Mouse (Mus musculus) heart, postnatal 4 days (tissue): Measurements from ENCODE around the gene Stx4a. TPM values are rescaled to one million over a fixed set of nuclear protein-coding genes. Genes with fewer than 3 reads are reported as not detected.
A peak's percentile ranks its signal among the peaks of the same experiment; 100 is the strongest.
"Not testable (repeated sequence)": the region's sequence is repeated elsewhere in the genome, so short reads cannot be mapped to it uniquely, and the experiment has no call there.

Experiments used
- DNase-seq: peaks from one replicate; pipeline ENCODE4 v3.0.0; 2021
- total RNA-seq, 2 experiments: library from RNA; stranded (reverse); gene quantifications; 2 replicates each; pipeline ENCODE4 v1.2.3; 2021

Gene Stx4a
- 10 to 100 TPM; 67.1 to 75.3 TPM for total RNA-seq

DNA sequence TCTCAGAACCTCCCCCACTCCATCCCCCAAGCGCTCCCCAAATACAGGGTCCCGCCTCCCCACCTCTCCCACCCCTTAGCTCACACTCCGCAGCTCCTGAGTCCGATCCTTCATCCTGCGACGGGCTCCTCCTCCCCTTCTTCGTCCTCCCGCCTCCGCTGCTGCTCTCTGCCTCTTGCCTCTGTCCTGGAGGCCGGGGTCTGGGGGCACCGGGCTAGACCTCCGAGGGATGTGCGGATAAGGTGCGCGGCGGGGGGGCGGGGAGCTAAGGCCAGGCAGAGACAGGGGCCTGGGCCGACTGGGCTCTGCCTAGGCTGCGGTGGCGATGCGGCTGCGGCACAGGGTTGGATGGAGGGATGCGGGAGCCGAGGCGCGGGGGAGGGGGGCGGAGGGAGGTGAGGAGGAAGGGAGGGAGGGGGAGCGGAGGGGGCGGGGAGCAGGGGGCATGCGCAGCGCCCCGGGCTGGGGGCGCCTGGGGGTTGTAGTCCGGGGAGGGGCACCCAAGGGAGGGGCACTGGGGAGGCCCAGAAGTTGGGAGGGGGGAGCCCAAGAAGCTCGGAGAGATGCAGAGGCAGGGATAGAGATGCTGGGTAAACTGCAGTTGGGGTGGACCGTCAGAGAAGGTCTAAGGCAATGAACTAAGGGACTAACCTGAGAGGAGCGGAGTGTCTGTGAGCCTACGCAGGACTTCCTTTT, at the start of gene Stx4a, which contains the start of gene Stx1b:
Gene Stx4a (plus strand): TSS at position 119 of the 696 bp plus-strand sequence.
Gene Stx1b (minus strand): TSS at position 374 of the 696 bp plus-strand sequence.
- peak; percentile 37 for DNase-seq

DNA sequence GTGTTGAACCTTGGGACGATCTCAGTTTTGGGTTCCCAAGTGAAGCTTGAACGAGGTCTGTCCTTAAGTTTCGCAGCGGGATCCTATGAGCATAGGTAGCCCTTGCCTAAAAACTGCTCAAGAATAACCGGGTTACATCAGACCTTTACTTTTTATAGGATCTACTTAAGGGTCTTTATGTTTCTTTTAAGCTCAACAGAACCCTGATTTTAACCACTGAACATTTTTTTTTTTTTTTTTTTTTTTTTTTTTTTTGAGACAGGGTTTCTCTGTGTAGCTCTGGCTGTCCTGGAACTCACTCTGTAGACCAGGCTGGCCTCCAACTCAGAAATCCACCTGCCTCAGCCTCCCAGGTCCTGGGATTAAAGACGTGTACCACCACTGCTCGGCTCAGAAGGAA, 48.3 kb upstream of the Stx4a start:
- DNase-seq: not testable (repeated sequence)

DNA sequence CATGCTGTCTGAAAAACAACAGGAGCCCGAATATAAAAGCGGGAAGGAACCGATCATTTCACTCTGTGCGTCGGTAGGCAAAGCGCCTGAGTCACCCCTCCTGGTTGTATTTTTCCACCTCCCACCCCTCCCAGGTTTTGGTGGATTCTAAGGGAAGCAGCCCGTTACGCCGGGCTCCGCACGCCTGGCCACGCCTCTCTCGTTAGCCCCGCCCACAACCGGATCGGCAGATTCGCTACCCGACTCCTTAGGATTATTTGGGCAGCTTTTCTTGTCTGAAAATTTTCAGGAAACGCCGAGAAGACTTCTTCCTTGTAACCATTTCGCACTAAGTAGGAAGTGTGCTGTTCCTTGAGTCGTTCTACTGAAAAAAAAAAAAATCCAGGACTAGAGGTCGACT, 47.7 kb upstream of the Stx4a start, which contains the start of gene Setd1a:
Gene Setd1a (plus strand): TSS at position 245 of the 400 bp plus-strand sequence.
- DNase-seq: peak; percentile 94

DNA sequence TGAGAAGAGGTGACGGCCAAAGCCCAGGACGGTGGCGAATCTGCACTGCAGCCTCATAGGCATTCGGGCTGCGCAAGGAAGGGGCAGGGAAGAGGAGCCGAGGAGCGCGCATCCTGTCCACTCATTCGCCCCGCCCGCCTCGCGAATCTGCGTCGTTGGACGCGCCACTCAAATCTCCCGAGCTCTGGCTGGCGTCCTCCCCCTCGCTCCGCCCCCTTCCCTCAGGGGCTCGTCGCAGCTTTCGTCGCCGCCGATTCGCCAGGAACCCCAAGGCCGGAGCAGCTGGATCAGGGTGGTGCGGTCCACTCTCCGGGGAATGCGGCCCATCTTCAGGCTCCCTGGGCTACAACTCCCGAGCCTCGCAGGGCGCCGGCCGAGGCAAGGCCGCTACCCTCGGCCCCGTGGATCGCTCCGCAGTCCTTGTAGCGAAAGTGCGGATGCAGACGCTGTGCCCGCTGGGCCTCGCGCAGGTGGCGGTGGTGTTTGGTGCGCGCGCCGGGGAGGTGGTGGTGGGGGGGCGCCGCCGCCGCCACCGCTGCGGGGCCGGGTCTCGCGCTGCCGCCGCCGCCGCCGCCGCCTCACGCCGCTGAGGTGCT, 47.1 kb upstream of the Stx4a start:
- peak; percentile 97 for DNase-seq

DNA sequence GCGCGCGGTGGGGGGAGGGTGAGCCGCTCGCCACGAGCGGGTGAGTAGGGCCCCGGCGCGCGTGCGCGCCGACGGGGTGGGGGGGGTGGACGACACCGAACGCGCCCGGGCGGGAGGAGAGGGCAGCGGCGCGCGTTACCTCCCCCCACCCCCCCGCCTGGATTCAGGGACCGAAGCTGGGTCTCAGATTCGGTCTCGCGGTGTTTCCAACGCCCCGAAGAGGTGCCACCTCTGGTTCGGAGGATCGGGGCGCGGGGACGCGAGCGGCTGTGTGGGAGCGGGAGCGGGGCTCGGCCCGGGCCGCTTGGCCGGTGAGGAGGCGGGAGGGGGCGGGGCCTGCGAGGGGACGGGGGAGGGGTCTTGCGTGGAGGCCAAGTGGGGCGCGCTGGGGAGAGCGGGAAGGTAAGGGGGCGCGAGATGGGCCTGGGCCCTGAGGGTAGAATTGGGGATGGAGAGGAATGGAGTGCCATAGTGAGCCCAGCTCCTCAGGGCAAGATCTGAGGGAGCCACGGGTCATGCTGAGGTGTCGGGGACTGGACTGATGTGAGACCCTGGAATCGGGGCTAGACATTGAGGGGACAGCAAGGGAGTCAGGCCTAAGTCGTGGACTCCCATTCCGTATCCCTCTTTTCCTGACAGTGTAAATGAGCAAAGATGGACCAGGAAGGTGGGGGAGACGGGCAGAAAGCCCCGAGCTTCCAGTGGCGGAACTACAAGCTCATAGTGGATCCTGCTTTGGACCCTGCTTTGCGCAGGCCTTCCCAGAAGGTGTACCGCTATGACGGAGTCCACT, 46.4 kb upstream of the Stx4a start:
- DNase-seq: peak; percentile 74

DNA sequence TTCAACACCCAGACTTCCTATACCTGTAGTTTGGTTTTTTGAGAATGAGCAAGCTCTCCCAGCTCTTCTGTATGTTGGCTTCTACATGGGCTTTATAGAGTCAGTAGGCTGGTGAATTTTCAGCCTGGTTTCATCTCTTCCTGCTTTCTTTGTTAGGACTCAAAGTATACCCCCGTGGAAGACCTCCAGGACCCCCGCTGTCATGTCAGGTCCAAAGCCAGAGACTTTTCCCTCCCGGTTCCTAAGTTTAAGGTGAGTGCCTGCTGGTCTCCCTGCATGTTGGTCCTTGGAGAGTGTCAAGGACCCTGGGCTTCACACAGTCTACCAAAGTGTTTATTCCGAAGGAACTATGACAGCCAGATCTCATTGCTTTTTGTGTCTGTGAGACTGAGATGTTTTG, 45.7 kb upstream of the Stx4a start:
- DNase-seq: no peak

DNA sequence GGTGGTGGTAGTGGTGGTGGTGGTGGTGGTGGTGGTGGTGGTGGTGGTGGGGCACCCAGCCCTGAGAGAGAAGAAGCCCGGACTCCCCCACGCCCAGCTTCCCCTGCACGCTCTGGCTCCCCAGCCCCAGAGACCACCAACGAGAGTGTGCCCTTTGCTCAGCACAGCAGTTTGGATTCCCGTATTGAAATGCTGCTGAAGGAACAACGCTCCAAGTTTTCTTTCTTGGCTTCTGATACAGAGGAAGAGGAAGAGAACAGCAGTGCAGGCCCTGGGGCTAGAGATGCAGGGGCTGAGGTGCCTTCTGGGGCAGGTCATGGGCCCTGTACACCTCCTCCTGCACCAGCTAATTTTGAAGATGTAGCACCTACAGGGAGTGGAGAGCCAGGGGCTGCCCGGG, 38.8 kb upstream of the Stx4a start, which contains the start of gene Gm49388:
Gene Gm49388 (plus strand): TSS at position 301 of the 400 bp plus-strand sequence.
- no peak for DNase-seq

DNA sequence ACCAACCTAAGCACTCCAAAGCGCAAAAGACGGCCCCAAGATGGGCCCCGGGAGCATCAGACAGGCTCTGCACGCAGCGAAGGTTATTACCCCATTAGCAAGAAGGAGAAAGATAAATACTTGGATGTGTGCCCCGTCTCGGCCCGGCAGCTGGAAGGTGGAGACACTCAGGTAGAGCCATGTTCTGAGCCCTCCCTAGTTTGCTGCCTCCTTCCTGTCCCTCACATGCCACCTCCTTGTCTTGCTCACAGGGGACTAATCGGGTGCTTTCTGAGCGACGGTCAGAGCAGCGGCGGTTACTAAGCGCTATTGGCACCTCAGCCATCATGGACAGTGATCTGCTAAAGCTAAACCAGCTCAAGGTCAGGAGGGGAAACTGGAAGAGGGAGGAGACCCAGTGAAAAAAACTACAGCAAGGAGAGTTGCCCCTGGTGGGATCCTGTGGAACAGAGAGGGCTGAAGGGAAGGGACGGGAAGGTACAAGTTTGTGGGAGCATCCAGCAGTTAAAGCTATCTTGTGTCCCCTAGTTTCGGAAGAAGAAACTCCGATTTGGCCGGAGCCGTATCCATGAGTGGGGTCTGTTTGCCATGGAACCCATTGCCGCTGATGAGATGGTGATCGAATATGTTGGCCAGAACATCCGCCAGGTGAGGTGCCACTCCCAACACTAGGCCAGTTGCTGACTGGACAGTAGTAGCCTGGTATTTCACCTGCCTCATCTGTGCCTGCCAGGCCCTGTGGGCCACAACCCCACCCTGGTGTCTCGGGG, 26.8 kb upstream of the Stx4a start:
- no peak for DNase-seq

DNA sequence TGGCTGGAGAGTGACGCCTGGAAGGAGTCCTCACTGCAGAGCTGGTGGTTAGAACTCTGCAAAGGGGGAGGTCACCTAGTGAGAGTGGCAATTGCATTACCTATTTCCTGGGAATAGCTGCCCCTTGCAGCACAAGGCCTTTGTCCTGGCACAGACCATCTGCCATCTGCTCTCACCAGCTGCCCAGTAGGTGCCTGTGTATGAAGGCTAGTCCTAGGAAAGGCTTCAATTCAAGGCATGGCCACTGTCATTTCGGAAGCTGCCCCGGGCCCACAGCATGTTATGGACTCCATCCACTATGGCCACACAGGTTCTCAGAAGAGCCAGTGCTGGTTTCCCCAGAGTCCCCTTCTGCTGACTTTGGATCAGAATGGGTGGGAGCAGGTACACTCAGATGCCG, 25.5 kb upstream of the Stx4a start:
- no peak for DNase-seq

DNA sequence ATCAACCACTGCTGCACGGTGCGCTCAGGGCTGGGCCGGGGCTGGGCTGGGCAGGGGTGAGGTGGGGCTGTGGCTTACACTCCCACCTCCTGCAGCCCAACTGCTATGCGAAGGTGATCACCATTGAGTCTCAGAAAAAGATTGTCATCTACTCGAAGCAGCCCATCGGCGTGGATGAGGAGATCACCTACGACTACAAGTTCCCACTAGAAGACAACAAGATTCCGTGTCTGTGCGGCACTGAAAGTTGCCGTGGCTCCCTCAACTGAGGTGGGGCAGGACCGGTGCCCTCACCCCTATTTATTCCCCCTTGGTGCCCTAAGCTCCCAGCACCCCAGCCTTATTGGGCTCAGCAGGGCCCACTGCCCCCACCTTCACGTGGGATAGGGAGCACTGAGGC, 24.9 kb upstream of the Stx4a start:
- DNase-seq: no peak

DNA sequence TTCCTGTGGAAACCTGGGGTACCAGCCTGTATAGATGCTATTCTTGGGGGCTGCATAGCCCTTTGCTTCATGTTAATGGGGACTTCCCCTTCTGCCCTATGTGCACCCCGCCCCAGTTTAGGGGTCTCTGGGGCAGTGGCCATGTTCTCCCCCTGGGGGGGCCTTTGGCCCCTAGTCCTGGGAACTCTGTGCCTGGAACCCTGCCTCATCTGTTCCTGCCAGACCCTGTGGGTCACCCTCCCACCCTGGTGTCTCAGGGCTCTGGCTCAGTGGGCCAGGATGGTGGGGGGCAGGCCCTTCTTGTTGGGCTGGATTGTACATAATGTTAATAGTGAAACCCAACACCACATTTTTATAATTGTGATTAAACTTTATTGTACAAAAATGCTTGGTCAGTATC, 24.4 kb upstream of the Stx4a start:
- no peak for DNase-seq

DNA sequence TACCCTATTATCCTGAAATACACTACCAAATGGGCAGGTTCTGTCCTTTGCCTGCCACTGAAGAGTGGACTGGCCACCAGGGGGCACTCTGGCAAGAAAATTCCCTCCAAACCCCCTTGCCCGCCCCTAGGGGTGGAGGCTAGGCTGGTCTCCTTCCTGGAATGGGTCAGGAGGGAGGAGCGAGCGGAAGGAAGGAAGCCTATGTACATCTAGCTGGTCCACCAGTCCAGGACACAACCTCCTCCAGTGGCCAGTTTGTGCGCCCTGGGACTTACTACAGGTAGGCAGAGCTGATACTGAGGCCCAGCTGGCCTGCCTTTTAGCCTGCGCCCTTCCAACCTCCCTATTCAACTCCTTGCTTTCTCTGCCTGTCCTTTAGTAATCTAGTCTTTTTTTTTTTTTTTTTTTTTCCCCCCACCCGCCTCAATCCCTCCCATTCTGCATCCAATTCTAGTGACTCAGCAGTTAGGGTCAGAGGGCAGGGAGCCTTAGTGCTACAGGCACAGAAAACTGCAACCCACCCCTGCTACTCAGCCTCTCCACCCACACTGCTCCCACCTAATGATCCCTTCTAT, 23.6 kb upstream of the Stx4a start, which contains the start of gene Hsd3b7:
Gene Hsd3b7 (plus strand): TSS at position 170 of the 575 bp plus-strand sequence.
- DNase-seq: peak; percentile 97

DNA sequence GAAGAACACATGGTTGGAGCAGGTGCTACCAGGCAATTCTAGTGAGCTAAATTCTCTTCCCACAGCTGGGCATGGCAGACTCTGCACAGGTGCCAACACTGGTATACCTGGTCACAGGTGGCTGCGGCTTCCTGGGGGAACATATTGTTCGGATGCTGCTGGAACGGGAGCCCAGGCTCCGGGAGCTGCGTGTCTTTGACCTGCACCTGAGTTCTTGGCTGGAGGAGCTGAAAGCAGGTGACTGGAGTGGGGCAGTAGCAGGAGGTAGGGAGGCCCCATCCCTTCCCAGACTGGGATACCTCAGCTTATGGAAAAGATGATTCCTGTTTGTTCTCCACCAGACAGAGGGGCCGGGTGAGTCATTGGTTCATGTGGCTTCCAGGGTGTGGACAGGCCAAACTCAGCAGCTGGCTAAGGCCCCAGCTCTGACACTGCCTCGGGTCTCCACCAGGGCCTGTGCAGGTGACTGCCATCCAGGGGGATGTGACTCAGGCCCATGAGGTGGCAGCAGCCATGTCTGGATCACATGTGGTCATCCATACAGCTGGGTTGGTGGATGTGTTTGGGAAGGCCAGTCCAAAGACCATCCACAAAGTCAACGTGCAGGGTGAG, 23.0 kb upstream of the Stx4a start:
- DNase-seq: peak; percentile 33

DNA sequence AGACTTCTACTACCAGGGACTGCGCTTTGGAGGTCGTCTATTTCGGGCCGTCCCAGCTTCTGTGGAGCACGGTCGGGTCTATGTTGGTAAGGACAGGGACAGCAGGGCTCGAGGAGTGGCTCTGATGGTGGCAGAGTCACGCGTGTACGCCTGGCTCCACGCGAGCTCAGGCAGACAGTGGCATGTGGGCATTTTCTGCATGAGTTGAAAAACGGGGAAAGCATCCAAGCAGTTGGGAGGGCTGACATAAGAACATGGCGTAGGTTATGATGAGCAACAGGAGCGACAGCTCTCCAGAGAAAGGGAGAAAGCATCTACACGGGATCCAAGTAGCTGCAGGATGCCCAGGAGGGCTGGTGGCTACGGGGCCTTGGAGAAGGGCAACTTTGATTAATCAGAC, 21.8 kb upstream of the Stx4a start:
- no peak for DNase-seq

DNA sequence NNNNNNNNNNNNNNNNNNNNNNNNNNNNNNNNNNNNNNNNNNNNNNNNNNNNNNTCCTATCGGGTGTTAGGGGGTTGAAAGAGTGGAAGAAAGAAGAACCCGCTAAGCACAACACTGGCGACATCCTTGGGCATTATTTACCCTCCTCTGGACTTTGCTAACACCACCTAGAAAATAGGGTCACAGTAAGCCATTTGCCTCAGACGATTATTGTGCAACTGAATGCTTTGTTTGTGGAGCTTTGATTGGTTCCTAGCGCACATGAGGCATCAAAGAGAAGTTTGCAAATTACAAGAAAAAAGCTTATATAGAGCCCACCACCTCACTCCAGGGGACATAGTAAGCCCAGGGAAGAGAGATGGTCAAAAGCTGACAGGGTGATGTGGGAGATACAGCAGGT, 15.3 kb upstream of the Stx4a start:
- no peak for DNase-seq

DNA sequence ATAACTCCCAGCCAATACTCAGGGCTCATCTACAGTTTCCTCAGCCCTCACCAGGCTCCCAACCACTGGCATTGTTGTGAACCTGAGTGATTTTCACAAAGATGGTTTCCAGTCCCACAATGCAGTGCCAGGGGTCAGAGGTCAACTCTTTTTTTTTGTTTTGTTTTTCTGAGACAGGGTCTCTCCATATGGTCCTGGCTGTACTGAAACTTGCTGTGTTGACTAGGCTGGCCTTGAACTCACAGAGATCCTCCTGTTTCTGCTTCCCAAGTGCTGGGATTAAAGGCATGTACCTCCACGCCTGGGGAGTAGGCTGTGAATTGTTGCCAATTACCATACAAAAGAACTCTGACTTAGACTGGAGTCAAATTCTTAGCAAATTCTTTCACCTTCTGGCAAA, 14.2 kb upstream of the Stx4a start:
- DNase-seq: no peak

DNA sequence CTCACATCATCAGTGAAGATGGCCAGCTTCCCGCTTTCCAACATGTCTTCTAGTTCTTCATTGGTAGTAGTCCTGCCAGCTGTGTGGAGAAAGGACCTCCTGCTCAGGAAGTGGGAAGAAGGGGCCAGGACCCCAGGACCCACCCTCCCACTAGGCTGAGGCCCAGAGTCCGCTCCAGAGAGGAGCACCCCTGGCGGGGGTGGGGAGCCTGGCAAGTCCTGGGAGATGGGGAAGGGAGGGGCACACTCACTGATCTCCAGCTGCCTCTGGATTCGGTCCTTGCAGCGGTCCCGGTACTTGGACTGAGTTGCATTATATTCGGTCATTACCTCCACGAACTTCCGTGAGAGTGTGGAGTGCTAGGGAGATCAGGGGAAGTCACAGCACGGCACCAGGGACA, 13.4 kb upstream of the Stx4a start:
- DNase-seq: no peak

DNA sequence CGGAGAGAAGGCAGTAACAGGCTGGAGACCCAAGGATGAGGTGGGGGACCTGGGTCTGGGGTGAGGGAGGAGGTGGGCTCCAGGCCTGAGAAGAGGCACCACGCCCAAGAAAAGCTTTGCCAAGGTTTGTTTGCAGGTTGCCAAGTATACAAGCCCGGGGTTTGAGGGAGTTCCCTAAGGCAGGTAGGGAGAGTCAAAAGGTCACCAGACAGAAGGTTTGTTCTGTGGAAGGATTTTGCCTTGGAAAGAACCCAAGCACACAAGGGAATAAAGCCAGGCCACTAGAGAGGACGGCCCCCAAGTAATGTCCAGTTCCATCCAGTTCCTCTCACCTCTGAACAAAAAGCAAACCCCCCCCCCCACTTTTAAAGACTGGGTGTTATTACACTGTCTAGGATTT, 12.9 kb upstream of the Stx4a start:
- no peak for DNase-seq

DNA sequence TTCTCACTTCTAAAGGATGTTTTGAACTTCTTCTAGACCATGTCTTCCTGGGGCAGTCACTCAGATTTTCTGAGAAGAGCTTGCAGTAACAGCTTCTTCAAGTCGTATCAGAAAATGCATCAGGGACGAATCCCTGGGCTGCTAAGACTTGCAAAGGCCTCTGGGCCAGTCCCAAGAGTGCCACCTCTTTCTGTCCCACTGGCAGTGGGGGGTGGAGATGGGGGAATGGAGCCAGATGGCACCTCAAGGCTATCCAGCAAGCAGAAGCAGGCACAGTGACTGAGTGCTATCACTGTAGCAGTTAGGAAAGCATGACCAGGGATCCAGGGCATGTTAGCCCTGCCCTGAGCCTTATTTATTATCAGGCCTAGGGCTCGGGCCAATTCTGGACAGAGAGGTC, 11.8 kb upstream of the Stx4a start:
- DNase-seq: no peak

DNA sequence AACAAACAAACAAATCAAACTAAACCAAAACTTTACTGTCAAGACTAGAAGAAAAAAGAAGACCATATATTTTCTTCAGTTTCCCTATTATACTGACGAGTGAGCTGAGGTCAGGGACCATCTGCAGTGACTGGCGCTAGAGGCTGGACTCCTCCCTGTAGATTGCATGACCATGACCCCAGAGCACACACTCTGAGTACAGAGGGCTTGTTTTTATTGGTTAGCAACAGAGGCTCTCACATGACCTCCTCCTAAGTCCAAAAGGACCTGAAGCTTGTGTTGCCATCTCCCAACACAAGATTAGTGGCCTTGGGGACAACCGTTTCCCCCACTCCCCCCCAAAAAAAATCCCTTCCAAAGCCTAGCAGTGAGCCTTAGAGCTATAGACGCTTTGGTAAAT, 10.3 kb upstream of the Stx4a start:
- DNase-seq: no peak

DNA sequence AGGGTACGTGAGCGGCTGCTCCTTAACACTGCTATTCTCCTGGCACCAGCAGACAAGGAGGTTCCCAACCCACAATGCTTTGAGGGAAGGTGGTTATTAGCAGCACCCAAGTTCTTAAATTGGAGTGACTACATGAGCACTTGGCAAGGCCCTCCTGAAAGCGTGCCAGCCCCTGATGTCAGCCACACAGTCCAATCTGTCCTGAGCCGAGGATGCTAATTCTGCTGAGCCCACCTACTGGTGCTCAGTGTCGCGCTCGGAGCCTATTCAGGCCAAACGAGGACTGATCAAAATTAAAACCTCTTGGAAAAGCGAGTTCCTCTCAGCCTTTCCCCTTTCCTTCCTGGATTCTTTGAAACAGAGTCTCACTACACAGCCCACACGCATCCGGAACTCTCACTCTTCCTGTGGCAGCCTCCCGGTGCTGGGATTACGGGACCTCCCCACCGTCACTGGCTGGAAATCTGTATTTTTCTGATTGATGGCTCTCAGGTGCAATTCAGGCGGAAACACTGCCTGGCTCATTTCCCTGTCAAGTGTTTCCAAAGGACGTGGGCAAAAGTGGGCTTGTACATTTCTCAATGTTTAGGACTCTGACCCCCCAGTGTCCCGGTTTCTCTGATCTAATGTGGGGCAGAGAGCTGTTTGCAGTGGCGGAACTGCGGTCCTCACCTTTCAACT, 9.7 kb upstream of the Stx4a start:
- DNase-seq: peak; percentile 88
